Mouse (Mus musculus) mature B cell (primary cell): ENCODE measurements around the gene Mfsd11.
"Not testable (repeated sequence)": the region's sequence is repeated elsewhere in the genome, so short reads cannot be mapped to it uniquely, and the experiment has no call there.

ENCODE experiments used
- in situ Hi-C: fragments of 300-500 bp; cut with MboI; formaldehyde crosslinking; loops from 2 replicates; pipeline ENCODE4 v1.14.3; 2019

Gene Mfsd11

DNA sequence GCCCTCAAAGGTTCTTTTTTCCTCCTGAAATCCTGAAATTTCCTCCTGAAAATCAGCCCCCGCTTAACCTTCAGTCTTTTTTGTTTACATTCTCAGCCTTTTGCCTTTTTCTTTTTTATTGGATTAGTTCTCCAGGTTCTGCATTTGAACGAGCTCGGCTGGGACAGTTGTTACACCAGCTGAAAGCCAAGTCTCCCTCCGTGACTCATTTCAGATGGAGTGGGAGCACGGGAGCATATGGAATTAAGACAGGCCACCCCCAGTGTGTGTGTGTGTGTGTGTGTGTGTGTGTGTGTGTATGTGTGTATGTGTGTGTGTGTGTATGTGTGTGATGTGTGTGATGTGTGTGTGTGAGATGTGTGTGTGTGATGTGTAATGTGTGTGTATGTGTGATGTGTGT lies 29.2 kb downstream of the Mfsd11 start:
- in situ Hi-C loops = loop anchor here (10.0 kb wide), 1 partner anchor 163 kb away; no protein-coding TSS in a partner anchor

- in situ Hi-C loops = loop anchor here (10.0 kb wide), 1 partner anchor 162 kb away; no protein-coding TSS in a partner anchor
These were observed 30.2 kb downstream of the Mfsd11 start for GRCm38 (mm10) chr11:116882446-116882845.

- in situ Hi-C loops = loop anchor here (10.0 kb wide), 1 partner anchor 161 kb away; no protein-coding TSS in a partner anchor
These were observed 31.8 kb downstream of the Mfsd11 start for GRCm38 (mm10) chr11:116884061-116884460.

DNA sequence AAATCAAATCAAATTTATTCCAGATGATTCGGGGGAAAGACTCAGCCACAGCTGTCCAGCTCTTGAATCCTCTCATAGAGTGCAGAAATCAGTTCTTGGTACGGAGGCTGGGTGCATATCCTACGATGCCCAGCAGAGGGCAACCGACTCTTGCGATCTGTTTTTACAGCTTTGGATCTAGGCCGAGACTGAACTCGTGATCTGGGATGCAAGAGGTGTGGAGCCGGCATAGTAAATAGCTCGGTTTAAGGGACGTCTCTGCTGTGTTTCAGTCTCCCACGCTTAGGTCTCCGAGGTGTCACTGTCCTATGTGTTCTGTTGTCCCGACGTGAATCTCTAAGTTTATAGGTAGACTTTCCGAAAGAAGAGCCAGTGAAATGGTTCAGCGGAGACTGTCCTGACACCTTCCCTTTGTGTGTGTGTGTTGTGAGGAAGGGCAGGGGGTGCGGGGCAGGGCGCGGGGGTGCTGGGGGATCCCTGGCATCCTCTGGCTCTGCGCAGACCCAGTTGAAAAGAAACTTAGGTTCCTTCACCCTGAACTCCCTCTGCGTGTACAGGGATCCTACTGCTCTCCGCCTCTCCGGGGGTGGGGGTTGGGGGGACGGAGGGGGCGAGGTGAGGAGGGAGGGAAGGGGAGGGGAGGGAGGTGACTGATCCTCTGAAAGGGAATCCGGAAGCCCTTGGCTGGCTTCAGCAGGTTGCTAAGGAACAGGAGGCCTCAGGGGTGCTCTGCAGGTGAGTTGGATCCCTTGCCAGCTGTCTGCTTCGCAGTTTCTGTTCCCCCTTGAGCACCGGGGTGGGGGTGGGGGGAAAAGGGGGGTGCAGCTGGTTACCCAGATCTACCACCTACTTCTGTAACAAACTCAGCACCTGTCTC lies 33.3 kb downstream of the Mfsd11 start:
- in situ Hi-C loops = loop anchor here (10.0 kb wide), 1 partner anchor 159 kb away; no protein-coding TSS in a partner anchor

GRCm38 (mm10) chr11:116887136-116887535 lies 34.9 kb downstream of the Mfsd11 start:
- in situ Hi-C loops = loop anchor here (10.0 kb wide), 1 partner anchor 158 kb away; no protein-coding TSS in a partner anchor

GRCm38 (mm10) chr11:116893532-116894442 lies 41.5 kb downstream of the Mfsd11 start:
- in situ Hi-C loops = no loop called here

DNA sequence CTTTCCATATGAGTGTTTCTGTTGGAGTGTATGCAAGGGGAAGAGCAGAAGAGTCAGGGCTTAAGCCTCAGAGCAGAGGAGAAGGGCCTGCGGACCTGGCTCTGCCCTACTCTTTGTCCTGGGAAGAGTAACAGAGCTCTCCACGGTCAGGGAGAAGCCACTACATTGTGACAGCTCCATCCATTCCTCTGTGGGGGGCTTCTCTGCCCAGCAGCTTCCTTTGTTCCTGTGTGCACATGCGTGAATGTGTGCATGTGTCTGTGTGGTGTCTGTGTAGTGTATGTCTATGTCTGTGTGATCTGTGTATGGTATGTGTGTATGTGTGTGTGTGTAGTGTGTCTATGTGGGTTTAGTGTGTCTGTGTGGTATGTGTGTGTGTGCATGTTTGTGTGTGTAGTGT lies 43.2 kb downstream of the Mfsd11 start:
- in situ Hi-C loops = no loop called here

- in situ Hi-C loops = no loop called here
These were observed 47.0 kb downstream of the Mfsd11 start for GRCm38 (mm10) chr11:116899247-116899646.

- in situ Hi-C loops = not testable (repeated sequence)
These were observed 50.3 kb downstream of the Mfsd11 start for GRCm38 (mm10) chr11:116902588-116902987.

- in situ Hi-C loops = no loop called here
These were observed 53.7 kb downstream of the Mfsd11 start for GRCm38 (mm10) chr11:116905741-116906456.

DNA sequence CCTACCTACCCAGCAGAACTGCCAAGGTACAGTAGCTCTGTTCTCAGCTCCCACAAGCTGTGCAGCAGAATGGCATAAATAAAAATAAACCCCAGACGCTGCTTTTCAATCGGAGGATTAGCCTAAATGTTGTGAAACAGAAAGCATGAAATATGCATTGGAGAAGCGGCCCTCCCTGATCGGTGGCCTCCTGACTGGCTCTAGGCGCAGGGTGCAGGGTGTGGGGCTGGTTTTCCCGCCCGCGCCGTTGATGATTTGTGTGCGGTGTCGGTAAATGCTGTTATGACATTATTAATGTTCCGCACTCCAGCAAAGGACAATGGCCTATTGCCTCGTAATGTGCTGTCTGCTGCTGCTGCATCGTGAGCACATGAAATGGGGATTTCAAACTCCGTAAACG lies 61.3 kb downstream of the Mfsd11 start:
- in situ Hi-C loops = no loop called here

DNA sequence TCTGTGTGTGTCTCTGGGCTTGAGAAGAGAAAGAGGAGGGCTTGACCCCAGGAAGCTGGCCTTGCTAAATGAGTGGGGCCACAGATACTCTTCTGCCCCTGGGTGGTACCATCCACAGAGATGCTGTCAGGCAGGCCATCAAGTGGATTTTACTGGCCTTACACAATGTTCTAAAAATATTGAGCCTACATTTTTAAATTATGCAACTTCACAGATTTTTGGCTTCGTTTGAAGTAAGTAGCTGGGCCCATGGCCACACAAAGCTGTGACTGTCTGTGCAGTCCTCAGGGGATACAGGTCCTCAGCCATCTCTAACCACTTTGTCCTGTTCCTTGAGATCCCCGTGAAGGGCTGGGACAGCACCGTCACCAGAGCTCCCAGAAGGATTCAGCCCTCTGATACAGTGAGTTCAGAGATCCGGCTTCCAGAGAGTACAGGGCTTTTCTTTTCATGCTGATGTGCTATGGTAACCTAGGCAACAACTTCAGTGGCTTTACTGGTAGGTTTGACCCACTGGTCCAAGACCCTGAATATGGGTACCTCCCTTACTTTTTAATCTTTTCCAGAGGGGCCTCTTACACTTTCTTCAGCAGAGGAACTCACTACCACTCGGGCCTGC lies 62.1 kb downstream of the Mfsd11 start:
- in situ Hi-C loops = no loop called here

GRCm38 (mm10) chr11:116915241-116915640 lies 63.0 kb downstream of the Mfsd11 start:
- in situ Hi-C loops = no loop called here

DNA sequence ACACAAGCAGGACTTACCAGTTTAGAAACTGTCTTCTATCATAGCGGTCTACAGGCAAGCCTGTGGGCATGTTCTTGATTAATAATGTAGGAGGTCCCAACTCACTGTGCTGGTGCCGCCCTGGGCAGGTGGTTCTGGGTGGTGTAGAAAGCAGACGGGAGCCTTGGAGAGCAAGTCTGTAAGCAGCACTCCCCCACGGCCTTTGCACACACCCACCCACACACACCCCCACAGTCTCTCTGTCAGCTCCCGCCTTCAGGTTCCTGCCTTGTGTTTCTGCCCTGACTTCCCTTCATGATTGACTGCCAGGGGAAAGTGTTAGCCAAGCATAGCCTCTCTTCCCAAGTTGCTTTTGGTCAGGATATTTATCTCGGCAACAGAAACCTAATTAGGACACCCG lies 65.1 kb downstream of the Mfsd11 start:
- in situ Hi-C loops = no loop called here

DNA sequence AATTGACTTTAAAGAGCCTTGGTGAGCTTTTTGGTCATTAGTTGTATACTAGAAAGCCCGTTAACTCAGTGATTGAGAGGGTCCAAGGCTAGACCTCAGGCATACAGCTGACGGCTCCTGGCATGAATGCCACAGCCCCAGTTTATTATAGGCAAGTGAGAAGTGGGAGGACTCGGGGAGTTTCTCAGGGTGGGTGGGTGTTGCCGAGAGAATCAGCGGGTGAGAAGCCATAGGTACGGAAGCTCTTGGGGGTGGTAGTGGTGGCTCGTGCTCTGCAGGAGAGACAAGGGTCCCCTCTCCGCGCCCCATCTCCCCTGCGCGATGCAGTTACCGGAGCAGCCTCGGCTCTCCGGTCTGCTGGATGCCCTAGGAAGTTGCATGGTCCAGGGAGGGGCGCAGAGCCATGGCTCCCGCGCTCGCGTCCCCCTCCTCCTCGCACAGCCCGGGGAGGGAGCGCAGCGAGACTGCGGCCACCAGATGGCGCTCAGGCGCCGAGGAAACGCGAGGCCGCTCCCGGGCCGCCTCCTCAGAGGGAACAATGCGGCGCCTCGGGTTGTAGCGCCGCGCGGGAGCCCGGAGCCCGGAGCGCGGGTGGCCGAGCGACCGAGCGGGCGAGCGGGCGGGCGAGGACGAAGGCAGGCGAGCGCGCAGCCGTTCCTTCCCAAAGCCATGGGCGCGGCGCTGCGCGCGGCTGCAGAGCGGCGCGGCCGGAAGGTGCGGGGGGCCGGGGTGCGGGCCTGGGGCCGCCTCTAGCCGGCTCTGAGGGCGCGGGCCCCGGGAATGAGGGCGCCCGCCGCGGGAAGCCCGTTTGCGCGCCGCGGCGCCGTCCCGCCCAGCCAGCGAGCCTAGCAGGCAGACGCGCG lies 66.3 kb downstream of the Mfsd11 start, which contains the start of gene Mgat5b:
Mgat5b (plus strand) TSS at position 541 of the 863 bp plus-strand sequence.
- in situ Hi-C loops = no loop called here

DNA sequence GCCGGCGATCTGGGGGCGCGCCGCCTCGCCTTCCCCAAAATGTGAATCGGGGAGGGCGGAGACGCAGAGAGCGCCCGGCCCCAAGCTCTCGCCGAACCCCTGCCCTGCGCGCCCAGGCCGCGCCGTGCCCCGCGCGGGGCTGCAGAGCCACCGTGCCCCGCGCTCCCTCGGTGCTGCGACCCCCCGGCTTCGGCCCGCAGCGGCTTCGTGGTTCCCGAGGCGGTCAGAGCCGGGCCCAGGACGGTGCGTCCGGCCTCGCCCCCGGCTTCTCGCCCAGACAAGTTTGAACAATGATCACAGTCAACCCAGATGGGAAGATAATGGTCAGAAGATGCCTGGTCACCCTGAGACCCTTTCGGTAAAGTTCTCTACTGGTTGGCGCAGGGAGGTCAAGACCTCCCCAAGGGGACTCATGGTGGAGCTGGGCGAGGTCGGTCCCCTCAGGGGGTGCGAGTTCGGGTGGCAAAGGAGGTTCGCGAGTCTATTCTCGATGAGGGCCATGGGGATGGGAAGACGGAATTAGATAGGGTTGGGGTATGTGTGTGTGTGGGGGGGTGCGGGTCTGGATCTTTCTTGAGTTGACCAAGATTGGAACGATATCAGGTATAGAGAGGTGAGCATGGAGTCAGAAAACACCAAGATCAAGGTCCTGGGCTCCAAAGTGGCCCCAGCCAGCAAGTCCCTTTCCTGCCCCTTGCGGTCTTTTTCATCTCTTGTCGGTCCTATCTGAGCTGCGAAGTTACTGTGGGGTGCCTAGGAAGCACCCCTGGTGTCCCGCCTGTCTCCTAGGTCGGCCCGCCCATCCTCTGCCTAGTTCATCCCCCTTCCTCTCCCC lies 67.2 kb downstream of the Mfsd11 start:
- in situ Hi-C loops = no loop called here

GRCm38 (mm10) chr11:116920746-116921145 lies 68.5 kb downstream of the Mfsd11 start:
- in situ Hi-C loops = no loop called here

- in situ Hi-C loops = no loop called here
These were observed 69.8 kb downstream of the Mfsd11 start for GRCm38 (mm10) chr11:116922058-116922457.
